Mouse (Mus musculus): ENCODE data around the gene Rhbdl1. TPM values are rescaled to one million over a fixed set of nuclear protein-coding genes. Genes with fewer than 3 reads are reported as not detected.
A peak's percentile ranks its signal among the peaks of the same experiment; 100 is the strongest.

Rhbdl1 gene
- polyA plus RNA-seq, 1 experiment, result 1.8 TPM

DNA sequence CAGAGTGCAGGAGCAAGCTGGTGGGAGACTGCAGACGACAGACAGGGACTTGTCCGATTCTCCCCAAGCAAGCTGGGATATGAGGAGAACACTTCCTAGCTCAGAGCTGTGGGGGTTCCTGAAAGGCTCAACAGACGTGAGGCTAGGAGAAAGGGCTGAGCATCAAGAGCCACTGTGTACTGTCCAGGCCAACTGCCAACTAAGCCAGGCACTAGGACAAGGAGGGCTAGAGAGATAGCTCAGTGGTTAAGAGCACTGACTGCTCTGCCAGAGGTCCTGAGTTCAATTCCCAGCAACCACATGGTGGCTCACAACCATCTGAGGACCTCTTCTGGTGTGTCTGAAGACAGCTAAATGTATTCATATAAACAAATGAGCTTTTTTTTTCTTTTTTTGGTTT, 5.4 kb upstream of the Rhbdl1 start:
- Histone ChIP-seq H3K4me3 (ENCODE audit: insufficient read depth, low read length) (no peak overlapping the region), H3K27ac (ENCODE audit: insufficient read depth, low read length) (no peak overlapping the region), H3K4me1 (ENCODE audit: control insufficient read depth, insufficient read depth, low read length) (peaks cover 6% of the 10 kb centered on the region; the same call in 1 of the 2 replicates)
- TF ChIP-seq CTCF (IDR thresholded peaks at IDR 0.05; ENCODE audit: borderline replicate concordance, insufficient read depth, low read length) (no peak), POLR2A (IDR thresholded peaks at IDR 0.05; ENCODE audit: low read depth, low read length) (no peak)

DNA sequence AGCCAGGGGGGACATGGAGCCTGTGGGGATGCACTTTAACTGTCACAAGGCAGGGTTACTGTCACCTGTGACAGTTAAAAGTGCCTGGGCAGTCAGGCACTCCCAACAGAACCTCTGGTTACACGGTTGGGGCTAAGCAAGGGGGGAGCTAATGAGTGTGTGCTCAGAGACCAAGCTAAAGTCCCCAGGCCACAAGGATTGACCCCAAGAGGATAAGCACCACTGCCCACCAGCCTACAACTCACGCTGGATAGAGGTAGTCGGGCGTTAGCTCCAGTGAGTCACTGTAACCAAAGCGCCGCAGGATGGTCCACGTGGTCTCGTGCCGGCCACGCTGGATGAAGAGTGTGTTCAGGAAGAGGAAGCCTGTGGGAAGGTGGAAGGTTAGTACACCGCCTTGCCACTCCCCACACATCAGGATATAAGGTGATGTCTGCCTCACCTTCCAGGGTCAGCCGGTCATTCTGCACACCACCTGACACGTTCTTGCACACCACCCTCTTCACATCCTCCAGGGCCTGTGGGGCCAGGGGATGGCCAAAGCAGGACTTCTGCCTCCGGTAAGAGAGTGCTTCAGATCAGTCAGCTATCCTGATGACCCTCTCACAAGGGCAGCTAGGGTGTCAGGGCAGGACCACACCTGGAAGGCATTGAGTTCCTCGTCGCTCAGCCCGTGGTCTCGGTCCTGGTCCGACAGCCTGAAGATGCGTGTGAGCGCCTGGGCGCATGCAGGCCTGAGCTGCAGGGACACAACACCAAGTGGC, 4.2 kb upstream of the Rhbdl1 start, which contains the start of gene Gm20683:
Gm20683 (minus strand) TSS at position 647 of the 764 bp plus-strand sequence.
- Histone ChIP-seq H3K4me3 (ENCODE audit: insufficient read depth, low read length) (no peak within 1 kb of the TSS), H3K4me1 (ENCODE audit: control insufficient read depth, insufficient read depth, low read length) (peaks cover 13% of the 10 kb centered on the region; the same call in 1 of the 2 replicates), H3K27ac (ENCODE audit: insufficient read depth, low read length) (no peak within 1 kb of the TSS)
- TF ChIP-seq CTCF (IDR thresholded peaks at IDR 0.05; ENCODE audit: borderline replicate concordance, insufficient read depth, low read length) (no peak), POLR2A (IDR thresholded peaks at IDR 0.05; ENCODE audit: low read depth, low read length) (no peak)

DNA sequence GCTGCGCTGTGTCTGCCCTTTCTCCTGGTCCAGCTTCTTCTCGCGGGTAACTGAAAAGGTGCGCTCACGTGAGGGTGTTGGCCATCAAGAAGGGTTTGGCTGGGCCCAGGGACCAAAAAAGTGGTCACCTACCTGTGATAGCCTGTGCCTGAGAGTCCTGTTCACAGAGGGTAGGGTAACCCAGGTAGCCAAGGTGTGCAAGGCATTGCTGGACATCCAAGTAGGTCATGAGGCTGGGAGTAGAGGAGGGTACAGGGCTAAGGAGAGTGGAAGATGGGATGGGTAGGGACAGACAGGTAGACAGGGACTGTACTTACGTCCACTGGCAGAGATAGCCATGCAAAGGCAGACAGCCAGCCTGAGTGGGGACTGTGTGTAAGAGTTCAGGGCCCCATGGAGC, 3.4 kb upstream of the Rhbdl1 start:
- H3K4me1 ChIP-seq (ENCODE audit: control insufficient read depth, insufficient read depth, low read length), result peaks cover 14% of the 10 kb centered on the region
- no peak overlapping the region for H3K27ac ChIP-seq (ENCODE audit: insufficient read depth, low read length)
- H3K4me3 ChIP-seq (ENCODE audit: insufficient read depth, low read length), result no peak overlapping the region
- no peak for TF ChIP-seq POLR2A (IDR thresholded peaks at IDR 0.05; ENCODE audit: low read depth, low read length)
- no peak for TF ChIP-seq CTCF (IDR thresholded peaks at IDR 0.05; ENCODE audit: borderline replicate concordance, insufficient read depth, low read length)

DNA sequence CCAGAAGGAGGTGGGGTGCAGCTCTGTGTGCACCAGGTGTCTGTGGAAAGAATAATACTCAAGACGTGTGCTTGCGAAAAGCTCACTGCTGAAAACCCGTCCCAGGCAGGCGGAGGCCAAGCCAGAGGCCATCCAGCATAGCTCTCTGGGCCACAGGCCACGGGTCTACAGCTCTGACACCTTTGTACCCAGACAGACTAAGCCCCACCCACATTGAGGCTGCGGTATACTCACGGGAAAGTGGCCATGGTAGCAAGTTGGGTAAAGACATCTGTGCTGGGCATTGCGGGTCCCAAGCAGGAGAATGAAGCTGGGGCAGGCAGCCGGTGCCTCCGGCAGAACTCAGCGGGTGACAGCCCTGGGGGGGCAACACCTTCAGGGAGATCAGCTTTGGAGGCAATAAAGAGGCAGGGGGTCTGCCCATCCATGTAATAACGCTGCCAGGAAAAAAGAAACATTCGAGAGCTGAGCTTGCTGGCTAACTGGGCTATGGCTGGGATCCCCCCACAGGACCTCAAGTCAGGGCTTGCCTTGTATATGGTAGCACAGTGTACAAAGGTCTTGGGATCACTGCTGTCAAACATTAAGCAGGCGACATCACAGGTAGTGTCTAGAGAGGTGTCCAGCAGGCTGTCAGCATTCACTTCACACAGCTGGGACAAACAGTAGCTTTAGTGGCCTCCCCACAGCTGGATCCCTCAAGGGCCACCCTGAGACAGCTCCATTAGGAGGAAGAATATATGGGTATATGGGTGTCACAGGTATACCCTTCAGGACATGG, 2.5 kb upstream of the Rhbdl1 start:
- Histone ChIP-seq H3K27ac (ENCODE audit: insufficient read depth, low read length) (no peak overlapping the region), H3K4me1 (ENCODE audit: control insufficient read depth, insufficient read depth, low read length) (peaks cover 17% of the 10 kb centered on the region), H3K4me3 (ENCODE audit: insufficient read depth, low read length) (no peak overlapping the region)
- no peak for TF ChIP-seq CTCF (IDR thresholded peaks at IDR 0.05; ENCODE audit: borderline replicate concordance, insufficient read depth, low read length)
- TF ChIP-seq POLR2A (IDR thresholded peaks at IDR 0.05; ENCODE audit: low read depth, low read length), result no peak

DNA sequence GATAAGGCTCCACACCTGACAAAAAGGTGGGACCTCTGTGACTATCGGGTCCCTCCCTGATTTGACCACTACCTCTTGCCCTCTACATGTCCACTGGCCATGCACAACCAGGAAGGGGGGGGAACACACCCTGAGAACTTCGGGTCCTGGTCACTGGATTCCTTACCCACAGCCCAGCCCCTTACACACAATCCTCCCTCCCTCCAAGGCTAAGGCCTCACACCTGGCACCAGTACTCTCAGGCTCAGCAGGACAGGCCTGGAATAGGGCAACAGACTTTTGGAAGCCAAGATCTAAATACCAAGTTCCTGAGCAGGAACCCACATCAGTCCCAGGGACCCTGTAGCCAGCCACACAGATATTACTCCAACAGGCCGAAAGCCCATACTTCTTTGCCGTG, 1.8 kb upstream of the Rhbdl1 start:
- H3K27ac ChIP-seq (ENCODE audit: insufficient read depth, low read length), result no peak overlapping the region
- peaks cover 18% of the 10 kb centered on the region for H3K4me1 ChIP-seq (ENCODE audit: control insufficient read depth, insufficient read depth, low read length)

DNA sequence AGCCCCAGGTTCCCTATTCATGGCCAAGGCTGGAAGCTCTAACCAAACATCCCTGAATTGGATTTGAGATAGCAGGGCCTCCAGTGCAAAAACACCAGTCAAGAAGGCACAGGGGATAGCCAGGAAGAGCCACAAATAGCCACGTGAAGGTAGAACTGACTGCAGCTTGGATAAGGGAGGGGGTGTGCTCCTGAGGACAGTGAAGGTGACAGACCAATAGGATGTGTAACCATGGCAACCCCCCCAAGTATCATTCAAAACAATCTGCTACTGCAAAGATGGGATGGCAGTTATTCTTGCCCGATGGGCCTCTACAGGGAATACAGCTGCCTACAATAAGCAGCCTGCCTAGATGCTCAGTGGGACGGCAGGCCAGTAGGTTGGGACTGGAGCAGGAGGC, 438 bp upstream of the Rhbdl1 start:
- Histone ChIP-seq H3K4me3 (ENCODE audit: insufficient read depth, low read length) (no peak overlapping the region), H3K4me1 (ENCODE audit: control insufficient read depth, insufficient read depth, low read length) (peaks cover 12% of the 10 kb centered on the region), H3K27ac (ENCODE audit: insufficient read depth, low read length) (no peak overlapping the region)
- TF ChIP-seq CTCF (IDR thresholded peaks at IDR 0.05; ENCODE audit: borderline replicate concordance, insufficient read depth, low read length) (no peak), POLR2A (IDR thresholded peaks at IDR 0.05; ENCODE audit: low read depth, low read length) (no peak)

More for the DNA sequence above, 1.8 kb upstream of the Rhbdl1 start:
- TF ChIP-seq POLR2A (IDR thresholded peaks at IDR 0.05; ENCODE audit: low read depth, low read length) (no peak), CTCF (IDR thresholded peaks at IDR 0.05; ENCODE audit: borderline replicate concordance, insufficient read depth, low read length) (no peak)
- H3K4me3 ChIP-seq (ENCODE audit: insufficient read depth, low read length), result no peak overlapping the region

DNA sequence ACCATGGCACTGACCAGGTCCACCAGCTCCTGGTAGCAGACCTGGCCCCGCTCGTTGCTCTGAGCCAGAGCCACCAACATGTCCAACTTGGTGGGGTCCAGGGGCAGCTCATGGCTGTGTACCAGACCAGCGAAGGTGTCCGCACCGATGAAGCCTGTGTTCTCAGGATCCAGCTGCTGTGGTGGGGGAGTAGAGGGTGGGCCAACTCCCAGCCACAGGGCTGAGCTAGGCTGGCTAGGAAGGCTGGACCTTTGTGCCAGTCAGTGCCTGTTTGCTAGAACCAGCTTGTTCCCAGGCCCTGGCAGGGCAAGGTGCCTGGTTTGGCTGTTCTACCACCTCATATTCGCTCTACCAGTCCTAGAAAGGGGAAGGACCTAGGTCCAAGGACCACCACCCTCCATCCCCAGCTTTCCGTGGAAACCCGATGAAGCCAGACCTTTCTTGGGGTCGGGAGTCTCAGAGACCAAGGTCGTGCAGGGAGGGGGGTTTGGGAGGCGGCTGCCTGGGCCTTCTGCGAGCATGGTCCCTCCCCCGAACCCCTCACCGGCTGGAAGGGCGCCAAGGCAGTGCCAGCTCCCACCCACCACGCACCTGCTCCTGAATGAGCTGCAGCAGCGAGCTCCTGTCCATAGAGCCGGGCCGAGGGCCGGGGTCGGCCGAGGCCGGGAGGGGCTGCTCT, 559 bp downstream of the Rhbdl1 start:
- no peak overlapping the region for H3K27ac ChIP-seq (ENCODE audit: insufficient read depth, low read length)
- H3K4me1 ChIP-seq (ENCODE audit: control insufficient read depth, insufficient read depth, low read length), result peaks cover 12% of the 10 kb centered on the region
- TF ChIP-seq POLR2A (IDR thresholded peaks at IDR 0.05; ENCODE audit: low read depth, low read length), result no peak; the same call in 1 of the 2 replicates
- no peak for TF ChIP-seq CTCF (IDR thresholded peaks at IDR 0.05; ENCODE audit: borderline replicate concordance, insufficient read depth, low read length)

DNA sequence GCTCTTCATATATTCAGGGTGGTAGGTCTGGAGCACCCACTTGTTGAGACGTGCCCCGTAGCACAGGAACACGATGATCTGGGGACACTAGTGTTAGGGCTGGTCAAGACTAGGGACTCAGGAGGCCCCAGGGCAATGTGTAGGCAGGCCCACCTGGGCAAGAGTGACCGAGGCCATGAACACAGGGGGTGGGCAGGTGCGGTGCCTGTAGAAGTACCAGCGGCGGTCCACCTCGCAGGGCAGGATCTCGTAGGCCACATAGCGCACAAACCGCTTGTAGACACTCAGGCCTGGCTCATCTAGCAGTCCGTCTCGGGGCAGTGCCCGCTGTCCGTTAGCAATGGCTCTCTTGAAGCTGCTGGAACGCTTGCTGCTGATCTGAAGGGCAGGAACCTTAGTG, 1.3 kb downstream of the Rhbdl1 start:
- Histone ChIP-seq H3K4me3 (ENCODE audit: insufficient read depth, low read length) (no peak overlapping the region), H3K27ac (ENCODE audit: insufficient read depth, low read length) (no peak overlapping the region), H3K4me1 (ENCODE audit: control insufficient read depth, insufficient read depth, low read length) (peaks cover 14% of the 10 kb centered on the region)
- TF ChIP-seq POLR2A (IDR thresholded peaks at IDR 0.05; ENCODE audit: low read depth, low read length) (no peak), CTCF (IDR thresholded peaks at IDR 0.05; ENCODE audit: borderline replicate concordance, insufficient read depth, low read length) (no peak)

More for the DNA sequence above, 559 bp downstream of the Rhbdl1 start:
- 0 out of 2 replicates have a peak overlapping the region, but pooled peaks have one; percentile 3 for H3K4me3 ChIP-seq (ENCODE audit: insufficient read depth, low read length)

DNA sequence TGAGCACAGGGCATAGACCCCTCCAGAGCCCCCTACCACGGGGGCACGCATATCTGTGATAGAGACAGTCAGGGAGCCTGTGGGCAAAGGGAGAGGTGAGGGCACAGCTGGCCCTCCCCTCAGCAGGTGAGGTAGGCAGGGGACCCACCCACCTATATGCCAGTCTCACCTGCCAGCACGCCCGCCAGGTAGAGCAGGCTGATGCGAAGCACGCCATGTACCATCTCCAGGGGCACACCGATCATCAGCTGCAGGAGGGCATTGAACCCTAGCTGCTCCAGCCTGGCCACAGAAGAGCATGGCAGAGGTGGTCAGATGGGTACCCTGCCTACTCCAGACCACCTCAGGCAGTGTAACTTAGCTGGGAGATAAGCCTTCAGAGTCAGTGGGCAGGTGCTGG, 1.8 kb downstream of the Rhbdl1 start:
- Histone ChIP-seq H3K4me1 (ENCODE audit: control insufficient read depth, insufficient read depth, low read length) (peaks cover 14% of the 10 kb centered on the region), H3K27ac (ENCODE audit: insufficient read depth, low read length) (no peak overlapping the region), H3K4me3 (ENCODE audit: insufficient read depth, low read length) (no peak overlapping the region)
- TF ChIP-seq CTCF (IDR thresholded peaks at IDR 0.05; ENCODE audit: borderline replicate concordance, insufficient read depth, low read length) (no peak), POLR2A (IDR thresholded peaks at IDR 0.05; ENCODE audit: low read depth, low read length) (peak; percentile 8)
